Mouse (Mus musculus): ENCODE data around the gene Tfrc. TPM values are rescaled to one million over a fixed set of nuclear protein-coding genes. Genes with fewer than 3 reads are reported as not detected.

The Tfrc gene
- polyA plus RNA-seq, 1 experiment, result 12.0 TPM

DNA sequence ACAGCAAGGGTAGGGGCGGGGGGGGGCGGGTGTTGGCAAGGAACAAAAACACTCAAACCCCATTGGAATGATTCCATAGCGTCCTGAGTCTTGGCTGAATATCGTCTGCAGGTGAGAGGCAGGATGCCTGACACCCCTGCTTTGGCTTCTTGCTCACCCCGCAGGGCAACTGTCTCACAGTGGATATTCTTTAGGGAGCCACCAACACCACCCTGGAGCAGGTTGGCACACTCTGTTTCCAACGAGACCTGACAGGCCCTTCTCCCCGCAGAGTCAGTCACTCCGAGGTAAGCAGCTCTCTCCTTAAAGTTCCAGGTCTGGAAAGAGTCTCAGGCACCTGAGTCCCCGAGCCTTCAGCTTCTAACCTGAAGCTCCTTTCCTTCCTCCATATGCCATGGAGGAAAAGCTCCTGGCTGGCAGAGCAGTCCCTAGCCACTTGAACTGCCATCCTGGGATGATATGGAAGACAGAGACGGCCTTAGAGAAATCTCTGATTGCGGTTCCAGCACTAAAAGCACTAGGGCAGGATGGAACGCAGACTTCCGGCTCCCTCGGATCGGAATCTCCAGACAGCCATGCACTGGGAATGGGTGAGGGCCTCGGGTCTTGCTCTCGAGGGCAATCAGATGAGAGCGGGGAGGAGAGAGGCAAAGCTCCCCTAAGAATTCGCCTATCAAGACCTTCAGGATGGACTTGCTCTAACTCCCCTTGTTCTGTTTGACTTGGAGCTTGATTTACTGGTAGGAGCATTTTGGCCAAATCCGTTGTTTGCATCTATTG lies 32.9 kb downstream of the Tfrc start:
- no peak for TF ChIP-seq POLR2A (IDR thresholded peaks at IDR 0.05; ENCODE audit: low read depth, low read length)
- no peak for TF ChIP-seq CTCF (conservative IDR thresholded peaks at IDR 0.05; ENCODE audit: insufficient read depth, insufficient read length, low read depth, low read length)
- no peaks in the 10 kb centered on the region for H3K36me3 ChIP-seq (ENCODE audit: control insufficient read depth, insufficient read depth, low read length)
- no peak overlapping the region for H3K27ac ChIP-seq (ENCODE audit: insufficient read depth, low read depth, low read length)
- 71% methylated on average over 20 of the region's 20 CpGs for WGBS
- DNase-seq, result no peak
- no peaks in the 10 kb centered on the region for H3K27me3 ChIP-seq (replicated peaks; ENCODE audit: control insufficient read depth, insufficient read depth, low read length)
- H3K4me3 ChIP-seq (ENCODE audit: insufficient read depth, low read depth, low read length), result no peak overlapping the region
- H3K4me1 ChIP-seq (ENCODE audit: control insufficient read depth, insufficient read depth, low read length), result peaks cover 9% of the 10 kb centered on the region

DNA sequence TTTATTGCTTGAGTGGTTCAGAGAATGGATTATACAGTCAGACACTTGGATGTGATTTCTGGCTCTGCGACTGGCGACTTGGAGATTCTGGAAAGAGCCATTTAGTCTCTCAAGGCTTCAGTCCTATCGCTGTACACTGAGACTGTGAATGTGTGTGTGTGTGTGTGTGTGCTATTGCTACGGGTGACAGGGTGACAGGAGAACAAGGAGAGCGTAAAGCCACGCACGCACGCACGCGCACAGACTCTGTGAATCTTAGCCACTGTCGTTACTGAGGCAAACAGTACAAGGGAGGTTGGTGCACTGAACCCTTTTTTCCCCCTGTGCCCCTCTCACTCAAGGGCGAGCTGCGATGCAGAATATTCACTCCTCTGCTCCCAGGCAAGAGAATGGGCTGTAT lies 33.6 kb downstream of the Tfrc start:
- Histone ChIP-seq H3K36me3 (ENCODE audit: control insufficient read depth, insufficient read depth, low read length) (no peaks in the 10 kb centered on the region), H3K27ac (ENCODE audit: insufficient read depth, low read depth, low read length) (no peak overlapping the region), H3K4me1 (ENCODE audit: control insufficient read depth, insufficient read depth, low read length) (peaks cover 9% of the 10 kb centered on the region), H3K27me3 (replicated peaks; ENCODE audit: control insufficient read depth, insufficient read depth, low read length) (no peaks in the 10 kb centered on the region), H3K4me3 (ENCODE audit: insufficient read depth, low read depth, low read length) (no peak overlapping the region)
- TF ChIP-seq POLR2A (IDR thresholded peaks at IDR 0.05; ENCODE audit: low read depth, low read length) (no peak), CTCF (conservative IDR thresholded peaks at IDR 0.05; ENCODE audit: insufficient read depth, insufficient read length, low read depth, low read length) (no peak)
- 53% methylated on average over 13 of the region's 13 CpGs for WGBS
- no peak for DNase-seq

DNA sequence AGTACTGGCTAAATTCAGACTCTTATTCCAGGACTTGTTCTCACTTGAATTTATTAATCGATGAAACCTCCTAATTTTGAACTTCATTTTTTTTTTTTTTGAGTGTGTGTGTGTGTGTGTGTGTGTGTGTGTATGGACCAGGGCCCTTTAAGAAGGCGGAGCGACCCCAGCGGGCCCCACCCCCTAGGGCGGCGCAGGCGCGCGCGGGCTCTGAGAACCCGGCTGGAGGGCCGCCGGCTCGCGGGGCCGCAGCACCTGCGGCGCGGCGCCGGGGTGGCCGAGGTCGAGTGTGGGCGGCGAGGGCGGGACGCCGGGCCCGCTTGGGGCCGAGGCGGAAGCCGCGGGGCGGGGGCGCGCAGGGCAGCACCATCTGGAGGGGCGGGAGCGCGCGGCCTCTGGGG lies 34.9 kb downstream of the Tfrc start, which contains the start of gene Tnk2:
Gene Tnk2, plus strand, starts transcription at position 214 of the 401 bp plus-strand sequence.
- WGBS, result 4% methylated on average over 40 of the region's 40 CpGs
- H3K4me3 ChIP-seq (ENCODE audit: insufficient read depth, low read depth, low read length), result peak within 1 kb of the TSS; percentile 74
- H3K27ac ChIP-seq (ENCODE audit: insufficient read depth, low read depth, low read length), result no peak within 1 kb of the TSS
- no peaks in the 10 kb centered on the region for H3K27me3 ChIP-seq (replicated peaks; ENCODE audit: control insufficient read depth, insufficient read depth, low read length)
- no peak for TF ChIP-seq POLR2A (IDR thresholded peaks at IDR 0.05; ENCODE audit: low read depth, low read length)
- no peak for TF ChIP-seq CTCF (conservative IDR thresholded peaks at IDR 0.05; ENCODE audit: insufficient read depth, insufficient read length, low read depth, low read length)
- peak; percentile 93 for DNase-seq
- no peaks in the 10 kb centered on the region for H3K36me3 ChIP-seq (ENCODE audit: control insufficient read depth, insufficient read depth, low read length)
- H3K4me1 ChIP-seq (ENCODE audit: control insufficient read depth, insufficient read depth, low read length), result peaks cover 9% of the 10 kb centered on the region

DNA sequence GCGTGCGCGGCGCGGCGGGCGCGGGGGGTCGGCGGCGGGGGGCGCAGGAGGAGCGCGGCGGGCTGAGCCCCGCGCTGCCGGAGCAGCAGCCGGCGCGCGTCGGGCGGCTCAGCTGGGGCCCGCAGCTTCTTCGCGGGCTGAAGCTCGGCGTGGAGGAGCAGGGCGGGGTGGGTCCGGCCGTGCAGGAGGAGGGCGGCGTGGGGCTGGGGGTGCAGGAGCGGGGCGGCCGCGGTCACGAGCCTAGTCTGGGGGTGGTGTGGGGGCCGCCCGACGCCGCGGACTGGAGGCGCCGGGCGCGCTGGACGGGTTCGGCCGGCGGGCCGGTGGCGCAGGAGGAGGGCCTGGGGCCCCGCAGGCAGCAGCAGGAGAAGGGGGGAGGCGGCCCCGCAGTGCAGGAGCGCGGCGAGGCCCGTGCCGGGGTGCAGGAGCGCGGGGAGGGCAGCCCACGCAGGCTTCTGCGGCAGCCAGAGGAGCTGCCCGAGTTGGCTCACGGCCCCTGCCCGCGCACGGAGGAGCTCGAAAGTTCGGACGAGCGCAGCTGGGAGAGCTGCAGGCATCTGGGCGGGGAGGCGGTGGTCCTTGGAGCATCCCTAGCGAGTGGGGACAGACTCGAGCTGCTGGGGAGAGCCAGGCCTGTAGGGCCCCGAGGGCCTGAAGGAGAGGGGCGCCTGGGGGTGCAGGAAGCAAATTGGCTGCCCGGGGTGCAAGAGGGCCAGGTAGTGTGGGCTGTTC lies 35.5 kb downstream of the Tfrc start:
- no peaks in the 10 kb centered on the region for H3K36me3 ChIP-seq (ENCODE audit: control insufficient read depth, insufficient read depth, low read length)
- DNase-seq, result peak; percentile 39
- peak overlapping the region; percentile 74 for H3K4me3 ChIP-seq (ENCODE audit: insufficient read depth, low read depth, low read length)
- no peak overlapping the region for H3K27ac ChIP-seq (ENCODE audit: insufficient read depth, low read depth, low read length)
- H3K4me1 ChIP-seq (ENCODE audit: control insufficient read depth, insufficient read depth, low read length), result peaks cover 9% of the 10 kb centered on the region
- WGBS, result 4% methylated on average over 74 of the region's 82 CpGs
- H3K27me3 ChIP-seq (replicated peaks; ENCODE audit: control insufficient read depth, insufficient read depth, low read length), result no peaks in the 10 kb centered on the region
- TF ChIP-seq CTCF (conservative IDR thresholded peaks at IDR 0.05; ENCODE audit: insufficient read depth, insufficient read length, low read depth, low read length) (no peak), POLR2A (IDR thresholded peaks at IDR 0.05; ENCODE audit: low read depth, low read length) (no peak)

DNA sequence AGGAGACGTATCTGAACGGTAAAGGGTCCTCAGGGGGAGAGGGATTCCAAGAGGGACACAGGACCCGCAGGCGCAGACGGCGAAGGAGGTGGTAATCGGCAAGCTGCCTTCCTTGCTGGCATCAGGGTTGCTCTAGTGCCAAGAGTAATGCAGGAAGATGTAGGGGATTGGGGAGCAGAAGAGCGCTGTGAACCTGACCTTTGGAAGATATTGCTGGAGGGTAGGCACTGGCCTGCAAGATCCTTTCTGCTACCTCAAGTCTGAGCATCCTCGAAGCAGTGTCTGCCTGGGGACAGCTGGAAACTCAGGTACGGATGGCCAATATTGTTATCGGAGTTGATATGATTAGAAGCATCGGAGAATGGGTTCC lies 36.1 kb downstream of the Tfrc start:
- TF ChIP-seq CTCF (conservative IDR thresholded peaks at IDR 0.05; ENCODE audit: insufficient read depth, insufficient read length, low read depth, low read length), result no peak
- no peak for TF ChIP-seq POLR2A (IDR thresholded peaks at IDR 0.05; ENCODE audit: low read depth, low read length)
- Histone ChIP-seq H3K4me3 (ENCODE audit: insufficient read depth, low read depth, low read length) (peak overlapping the region; percentile 74), H3K27ac (ENCODE audit: insufficient read depth, low read depth, low read length) (no peak overlapping the region), H3K36me3 (ENCODE audit: control insufficient read depth, insufficient read depth, low read length) (no peaks in the 10 kb centered on the region), H3K4me1 (ENCODE audit: control insufficient read depth, insufficient read depth, low read length) (peaks cover 9% of the 10 kb centered on the region), H3K27me3 (replicated peaks; ENCODE audit: control insufficient read depth, insufficient read depth, low read length) (no peaks in the 10 kb centered on the region)
- WGBS, result 27% methylated on average over 12 of the region's 12 CpGs
- no peak for DNase-seq

DNA sequence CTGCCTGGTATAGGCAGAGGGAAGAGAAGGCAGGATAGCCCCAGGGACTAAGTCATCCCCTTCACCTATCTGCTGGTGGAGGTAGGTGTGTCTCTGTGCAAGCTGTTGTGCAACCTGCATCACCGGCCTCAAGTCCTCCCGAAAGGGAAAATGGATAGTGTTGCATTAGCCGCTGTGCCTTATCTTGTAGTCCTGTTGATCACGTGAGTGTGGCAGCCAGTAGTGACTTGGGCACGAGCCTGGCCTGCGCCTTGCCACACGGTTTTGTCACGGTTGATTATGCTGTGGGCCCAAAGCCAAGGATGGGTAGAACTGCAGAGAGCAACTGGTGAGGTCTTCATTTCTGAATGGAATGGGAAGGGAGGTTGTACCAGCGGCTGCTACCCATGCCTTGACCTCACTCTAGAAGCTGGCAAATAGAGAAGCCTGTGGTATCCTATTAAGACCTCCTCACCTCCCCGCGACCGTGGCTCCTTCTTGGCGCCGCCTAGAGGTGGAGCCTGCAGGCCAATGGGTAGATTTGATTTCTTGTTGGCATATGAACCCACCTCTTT lies 36.7 kb downstream of the Tfrc start:
- peak; percentile 80 for DNase-seq
- Histone ChIP-seq H3K27ac (ENCODE audit: insufficient read depth, low read depth, low read length) (no peak overlapping the region), H3K36me3 (ENCODE audit: control insufficient read depth, insufficient read depth, low read length) (no peaks in the 10 kb centered on the region), H3K27me3 (replicated peaks; ENCODE audit: control insufficient read depth, insufficient read depth, low read length) (no peaks in the 10 kb centered on the region), H3K4me3 (ENCODE audit: insufficient read depth, low read depth, low read length) (peak overlapping the region; percentile 74; the same call in 1 of the 2 replicates), H3K4me1 (ENCODE audit: control insufficient read depth, insufficient read depth, low read length) (peaks cover 9% of the 10 kb centered on the region)
- WGBS, result 13% methylated on average over 14 of the region's 14 CpGs
- TF ChIP-seq POLR2A (IDR thresholded peaks at IDR 0.05; ENCODE audit: low read depth, low read length) (no peak), CTCF (conservative IDR thresholded peaks at IDR 0.05; ENCODE audit: insufficient read depth, insufficient read length, low read depth, low read length) (peak; percentile 21; the same call in 1 of the 2 replicates)

DNA sequence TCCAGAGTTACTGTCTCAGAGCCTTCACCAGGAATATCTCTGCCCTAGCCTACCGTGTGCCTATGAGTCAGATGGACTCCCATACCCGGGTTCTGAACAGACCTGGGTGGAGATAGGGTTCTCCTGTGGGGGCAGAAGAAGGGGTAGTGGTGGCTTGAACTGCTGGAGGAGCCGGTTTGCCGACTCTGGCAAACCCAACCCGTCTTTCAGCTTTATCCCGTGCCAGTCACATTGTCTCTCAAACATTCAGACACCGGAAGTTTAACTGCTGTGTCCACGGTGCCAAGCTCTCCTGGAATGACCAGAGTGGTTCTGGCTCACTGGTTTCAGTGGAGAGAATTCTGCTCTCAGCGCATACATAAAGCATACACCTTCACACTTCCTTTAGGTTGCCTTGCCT lies 37.3 kb downstream of the Tfrc start:
- TF ChIP-seq POLR2A (IDR thresholded peaks at IDR 0.05; ENCODE audit: low read depth, low read length), result no peak
- no peak for TF ChIP-seq CTCF (conservative IDR thresholded peaks at IDR 0.05; ENCODE audit: insufficient read depth, insufficient read length, low read depth, low read length)
- H3K36me3 ChIP-seq (ENCODE audit: control insufficient read depth, insufficient read depth, low read length), result no peaks in the 10 kb centered on the region
- peaks cover 9% of the 10 kb centered on the region for H3K4me1 ChIP-seq (ENCODE audit: control insufficient read depth, insufficient read depth, low read length)
- 33% methylated on average over 9 of the region's 9 CpGs for WGBS
- H3K27me3 ChIP-seq (replicated peaks; ENCODE audit: control insufficient read depth, insufficient read depth, low read length), result no peaks in the 10 kb centered on the region
- no peak overlapping the region for H3K4me3 ChIP-seq (ENCODE audit: insufficient read depth, low read depth, low read length)
- H3K27ac ChIP-seq (ENCODE audit: insufficient read depth, low read depth, low read length), result no peak overlapping the region
- DNase-seq, result peak; percentile 29

Measured in kidney, adult 2 months (tissue).